ENCODE assay signal across 16 mouse cellular contexts in the genomic region with DNA sequence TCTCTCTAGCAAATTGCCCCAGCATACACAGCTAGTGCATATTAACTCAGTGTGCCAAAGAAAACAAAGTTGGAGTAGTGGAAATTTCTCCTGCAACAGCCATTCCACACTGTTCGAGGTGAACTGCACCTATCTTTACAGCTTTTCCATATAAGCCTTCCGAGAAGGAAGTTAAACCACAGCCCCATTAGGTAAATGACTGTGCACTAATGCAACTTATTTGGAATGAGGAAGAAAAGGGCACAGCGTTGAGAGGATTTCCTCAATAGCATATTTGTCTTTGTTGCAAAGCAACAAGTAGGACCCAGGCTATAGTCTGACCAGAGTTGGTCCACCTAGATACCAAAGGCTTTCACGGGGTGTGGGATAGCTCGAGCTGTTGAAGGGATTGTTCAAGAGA.
"Had no signal": no experiment of that assay in that cellular context is flagged by ENCODE, and none has a peak within 500 bp of the region (broad histone marks: within the 10 kb centered on the region; RNA-seq: fewer than 3 reads in every experiment).

No protein-coding gene starts in this region.

- ATAC-seq: liver, postnatal 0 days had no signal

- DNase-seq: kidney, adult 11 months; kidney, adult 9 months; kidney, postnatal 36 days; layer of hippocampus, adult 9-11 months; layer of hippocampus, postnatal 36 days; liver; liver, embryonic 13.5 days; liver, postnatal 0 days; right cerebral cortex, adult 18-20 months; right cerebral cortex, postnatal 25 days; thymus, adult 2 months; thymus, postnatal 25 days had no signal

- H3K9me3 ChIP-seq: liver, embryonic 13.5 days; lung, embryonic 15.5 days had no signal

- H3K4me3 ChIP-seq: limb, embryonic 12.5 days; liver, embryonic 13.5 days; lung, embryonic 15.5 days; midbrain, embryonic 12.5 days had no signal

- H3K27ac ChIP-seq: kidney, postnatal 0 days; limb, embryonic 12.5 days; liver, embryonic 13.5 days; lung, embryonic 15.5 days; midbrain, embryonic 12.5 days had no signal

- H3K4me2 ChIP-seq: limb, embryonic 12.5 days; liver, embryonic 13.5 days; lung, embryonic 15.5 days; midbrain, embryonic 12.5 days had no signal

- H3K27me3 ChIP-seq: limb, embryonic 12.5 days; liver, embryonic 13.5 days; lung, embryonic 15.5 days; midbrain, embryonic 12.5 days had no signal

- H3K9ac ChIP-seq: limb, embryonic 12.5 days; liver, embryonic 13.5 days; liver, postnatal 0 days; lung, embryonic 15.5 days; midbrain, embryonic 12.5 days had no signal

- H3K4me1 ChIP-seq: limb, embryonic 12.5 days; liver, embryonic 13.5 days; lung, embryonic 15.5 days; midbrain, embryonic 12.5 days had no signal

- H3K36me3 ChIP-seq: limb, embryonic 12.5 days; liver, embryonic 13.5 days; lung, embryonic 15.5 days; midbrain, embryonic 12.5 days had no signal
